Mouse (Mus musculus) heart, postnatal 4 days (tissue): ENCODE results near the gene Hivep3. TPM values are rescaled to one million over a fixed set of nuclear protein-coding genes. Genes with fewer than 3 reads are reported as not detected.
A peak's percentile ranks its signal among the peaks of the same experiment; 100 is the strongest.

ENCODE experiments used
- DNase-seq: peaks from one replicate; pipeline ENCODE4 v3.0.0; 2021
- total RNA-seq, 2 experiments: library from RNA; stranded (reverse); gene quantifications; 2 replicates each; pipeline ENCODE4 v1.2.3; 2021

Hivep3 gene
- total RNA-seq, 2 experiments from 2014 or later: 6.2 to 7.1 TPM

DNA sequence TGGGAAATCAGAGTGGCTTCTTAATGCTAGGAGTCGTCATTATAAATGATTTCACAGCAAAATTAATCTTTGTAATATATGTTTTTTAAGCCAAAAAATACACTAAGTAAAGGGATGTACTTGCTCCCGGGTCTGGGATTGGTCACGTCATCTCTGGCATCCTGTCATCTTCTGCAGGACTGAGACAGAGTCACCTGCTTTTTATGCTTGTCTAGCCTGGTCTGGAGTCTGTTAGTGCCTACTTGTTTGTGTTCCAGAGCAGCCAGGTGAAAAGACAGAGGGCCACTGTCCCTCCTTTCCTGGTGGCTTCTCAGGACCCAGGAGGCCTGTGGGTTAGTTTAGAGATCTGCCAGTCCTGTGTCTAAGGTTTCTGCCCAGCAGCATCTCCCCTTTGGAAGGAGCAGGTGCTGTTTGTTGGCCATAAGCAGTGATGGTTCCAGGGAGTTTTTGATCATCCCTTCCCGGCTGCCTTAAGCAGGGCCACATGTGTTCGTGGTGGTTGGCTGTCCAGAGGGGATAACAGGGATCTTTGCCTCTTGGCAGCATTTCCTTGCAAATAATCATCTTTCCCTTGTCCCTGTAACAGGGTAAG is 245.8 kb downstream of the Hivep3 start:
- DNase-seq: no peak

DNA sequence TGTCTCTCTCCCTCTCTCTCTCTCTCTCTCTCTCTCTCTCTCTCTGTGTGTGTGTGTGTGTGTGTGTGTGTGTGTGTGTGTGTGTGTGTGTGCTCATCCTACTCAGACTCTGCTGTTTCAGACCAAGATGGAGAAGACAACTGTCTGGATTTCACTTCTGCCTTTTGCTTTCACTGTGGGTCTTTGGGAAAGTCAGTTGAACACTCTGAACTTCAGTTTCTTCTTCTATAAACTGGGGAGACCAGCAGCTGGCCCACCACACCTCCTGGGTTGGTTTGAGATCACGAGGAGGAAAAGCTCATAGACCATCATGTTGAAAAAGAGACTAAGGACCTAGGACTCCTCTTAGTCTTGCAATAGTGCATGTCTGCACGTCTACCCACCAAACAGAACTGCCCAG is 246.3 kb downstream of the Hivep3 start:
- no peak for DNase-seq

DNA sequence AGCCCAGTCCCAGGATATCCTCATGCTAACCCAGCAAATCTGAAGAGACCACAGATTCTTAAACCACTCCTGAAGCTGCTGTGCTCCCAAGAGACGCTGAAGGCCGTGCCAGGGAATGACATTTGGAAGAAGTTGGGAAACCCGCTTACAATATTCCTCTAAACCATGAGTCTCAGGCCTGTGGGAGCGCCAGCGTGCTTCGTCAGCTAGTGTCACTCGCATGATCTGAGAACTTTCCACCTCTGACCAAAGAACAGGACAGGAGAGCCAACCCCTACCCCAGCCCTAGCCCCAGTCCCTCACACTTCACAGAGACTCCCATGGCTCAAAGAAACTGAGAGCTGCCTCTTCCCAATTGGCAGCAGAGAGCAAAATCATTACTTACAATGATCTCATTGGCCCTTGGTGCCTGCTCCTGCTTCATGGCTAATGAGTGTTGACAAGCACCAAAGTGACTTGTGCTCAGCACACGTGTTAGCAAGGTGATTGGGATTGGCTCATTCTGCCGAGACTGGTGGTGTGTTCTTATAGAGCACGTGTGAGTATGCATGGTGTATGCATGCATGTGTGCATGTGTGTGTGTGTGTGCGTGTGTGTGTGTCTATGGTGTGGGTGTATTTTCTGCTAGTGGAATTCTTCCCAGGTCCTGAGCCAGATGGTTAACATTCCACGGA is 247.6 kb downstream of the Hivep3 start:
- peak; percentile 23 for DNase-seq

DNA sequence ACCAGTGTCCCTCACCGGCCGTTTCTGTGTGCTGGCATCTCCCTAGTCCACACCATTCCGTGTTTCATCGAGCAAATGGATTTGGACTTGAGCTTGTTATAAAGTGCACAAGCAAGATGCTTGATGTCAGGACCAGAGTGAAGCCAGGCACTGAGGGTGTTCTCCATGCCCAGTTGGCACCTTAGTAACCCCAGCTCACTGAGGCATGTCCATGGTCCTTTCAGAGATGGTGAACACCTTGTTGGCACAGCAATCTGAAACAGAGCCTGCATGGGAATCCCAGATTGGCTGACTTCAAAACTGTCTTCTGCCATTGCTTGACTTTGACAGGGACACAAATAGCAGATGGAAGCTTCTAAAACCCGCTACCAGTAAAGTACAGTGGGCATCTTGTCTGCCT is 252.5 kb downstream of the Hivep3 start:
- DNase-seq: no peak

DNA sequence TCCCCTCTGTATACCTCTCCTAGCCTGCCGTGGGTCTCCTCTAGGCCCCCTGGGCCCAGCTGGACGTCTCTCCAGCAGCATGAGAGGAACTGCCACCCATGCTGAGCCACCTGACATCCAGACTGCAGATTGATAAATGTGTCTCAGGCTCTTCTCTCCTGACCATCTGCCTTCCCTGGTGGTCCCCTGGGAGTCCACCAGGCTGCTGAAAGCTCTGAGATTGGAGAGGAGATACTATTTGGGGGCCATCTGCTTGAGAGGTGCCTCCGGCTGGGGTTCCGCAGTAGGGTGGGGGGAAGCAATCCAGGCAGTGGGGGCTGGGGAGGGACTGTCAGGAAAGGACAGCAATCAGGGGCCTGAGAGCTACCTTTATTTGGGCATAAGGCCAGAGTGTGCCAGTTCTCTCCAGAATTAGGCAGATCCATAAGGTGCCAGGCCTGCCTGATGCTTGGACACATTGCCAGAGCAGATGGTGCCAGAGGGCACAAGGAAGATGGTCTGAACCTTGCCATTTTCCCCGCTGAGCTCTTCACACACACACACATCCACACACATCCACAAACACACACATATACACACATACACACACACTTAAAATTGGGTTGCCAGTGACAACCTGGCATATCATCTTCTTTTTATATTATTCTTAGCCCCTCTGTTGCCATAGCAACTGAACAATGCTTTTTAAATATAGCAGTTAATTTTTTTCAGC is 253.2 kb downstream of the Hivep3 start:
- DNase-seq: no peak

DNA sequence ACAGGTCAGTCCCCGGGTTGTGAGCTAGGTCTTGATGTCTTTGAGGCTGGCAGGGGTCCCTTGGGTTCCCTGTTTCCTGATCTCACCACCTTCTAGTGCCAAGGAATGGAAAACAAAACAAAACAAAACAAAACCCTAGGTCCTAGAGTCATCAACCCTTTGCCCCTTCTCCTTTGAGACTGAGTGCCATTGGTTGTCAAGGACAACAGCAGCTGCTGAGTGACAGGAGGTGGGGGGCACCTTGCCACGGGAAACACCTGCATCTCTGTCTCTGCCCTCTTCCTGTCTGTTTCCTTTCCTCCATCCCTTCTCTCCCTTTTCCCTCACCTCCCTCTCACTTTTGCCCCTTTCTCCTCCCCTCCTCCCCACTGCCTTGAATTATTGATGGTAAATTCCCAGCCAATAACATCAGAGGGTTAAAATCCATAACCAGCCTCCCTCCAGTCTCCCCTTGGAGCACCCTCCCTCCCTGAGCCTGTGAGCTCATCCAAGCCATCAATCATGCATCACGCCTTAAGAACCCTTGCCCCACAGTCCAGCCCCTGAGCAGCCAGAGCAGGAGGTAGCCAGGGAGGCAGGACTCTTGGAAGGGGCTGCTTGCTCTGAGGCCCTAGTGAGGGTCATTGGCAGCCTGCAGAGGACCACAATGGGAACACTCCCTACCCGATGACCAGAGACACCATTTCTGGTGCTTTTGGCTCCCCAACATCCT is 253.9 kb downstream of the Hivep3 start:
- no peak for DNase-seq

DNA sequence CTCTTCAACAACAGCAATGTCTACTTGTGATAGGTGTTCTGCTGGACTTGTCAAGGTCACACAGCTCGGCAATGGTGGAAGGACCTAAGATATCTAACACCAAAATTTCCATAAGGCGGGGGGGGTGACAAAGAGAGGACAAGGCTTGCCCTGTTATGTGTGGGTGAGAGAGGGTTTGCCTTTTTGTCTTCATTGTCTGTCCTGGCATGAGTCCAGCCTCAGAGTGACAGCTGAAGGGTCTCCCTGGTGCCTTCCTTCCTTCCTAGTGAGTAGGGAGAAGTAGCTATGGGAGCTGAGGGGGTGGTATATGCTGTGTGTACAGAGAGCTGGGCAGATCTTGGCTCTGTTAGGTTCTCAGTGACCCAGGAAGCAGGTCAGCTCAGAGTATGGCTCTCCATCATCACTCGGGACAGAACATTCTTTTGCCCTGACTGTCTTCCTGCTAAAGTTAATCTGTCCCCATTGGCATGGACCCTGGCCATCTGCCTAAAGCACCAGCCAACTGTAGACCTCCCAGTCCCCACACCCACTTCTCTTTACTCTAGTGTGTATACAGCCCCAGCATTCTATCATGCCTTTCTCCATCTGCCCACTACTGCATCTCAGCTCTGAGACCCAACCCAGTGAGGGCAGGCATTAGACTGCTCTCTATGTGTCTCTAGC is 255.6 kb downstream of the Hivep3 start:
- DNase-seq: no peak

DNA sequence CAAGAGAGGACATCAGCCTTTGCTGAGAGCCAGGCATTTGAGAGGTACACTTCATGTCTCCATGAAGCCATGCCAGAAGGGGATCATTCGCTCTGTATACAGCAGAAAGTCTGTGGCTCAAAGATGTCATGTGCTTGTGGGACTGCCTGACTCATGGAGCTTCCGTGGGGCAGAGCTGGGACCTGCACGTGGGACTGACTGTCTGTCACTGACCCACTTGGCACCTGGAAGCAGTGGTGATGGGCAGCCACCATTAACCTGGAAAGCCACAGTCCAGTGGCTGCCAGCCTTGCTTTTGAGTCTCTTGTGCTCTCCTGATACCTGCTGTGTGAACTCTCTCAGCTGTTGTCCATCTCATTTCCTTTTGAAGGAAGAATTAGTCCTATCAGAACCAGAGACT is 256.8 kb downstream of the Hivep3 start:
- DNase-seq: no peak

DNA sequence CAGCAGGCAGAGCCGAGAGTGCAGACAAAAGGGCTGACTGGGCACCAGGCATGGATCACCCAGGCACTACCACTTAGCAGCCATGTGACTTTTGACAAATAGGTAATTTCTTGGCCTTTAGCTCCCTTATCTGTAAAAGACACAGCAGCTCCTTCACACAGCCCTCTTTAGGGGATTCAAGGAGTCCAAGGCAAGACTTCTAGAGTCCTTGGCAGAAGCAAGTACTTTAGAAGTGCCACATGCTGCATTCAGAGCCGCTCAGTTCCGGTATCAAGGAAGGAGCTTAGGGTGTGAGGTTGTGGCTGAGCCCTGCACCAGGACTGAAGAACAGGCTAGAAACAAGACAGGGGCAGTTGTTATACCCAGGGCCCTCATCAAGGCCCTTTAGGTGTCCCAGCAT is 257.3 kb downstream of the Hivep3 start:
- no peak for DNase-seq

DNA sequence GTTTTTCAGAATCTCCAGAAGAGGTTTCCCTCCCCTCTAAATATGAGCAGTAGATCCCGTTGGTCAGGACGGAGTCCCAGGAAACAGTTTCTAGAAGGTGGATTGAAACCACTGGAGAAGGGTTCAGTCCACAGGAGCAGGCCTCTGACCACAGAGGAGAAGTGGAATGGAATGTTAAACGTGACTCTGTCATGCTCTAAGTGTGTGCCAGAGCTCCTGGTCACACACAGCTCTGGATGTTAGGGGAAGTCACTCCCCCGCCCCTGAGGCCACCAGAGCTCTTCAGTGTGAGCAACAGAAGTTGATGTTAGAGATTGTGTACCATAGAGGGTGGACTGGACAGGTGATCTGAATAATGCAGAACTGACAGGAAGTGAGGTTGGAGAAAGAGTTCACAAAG is 258.2 kb downstream of the Hivep3 start:
- DNase-seq: no peak

DNA sequence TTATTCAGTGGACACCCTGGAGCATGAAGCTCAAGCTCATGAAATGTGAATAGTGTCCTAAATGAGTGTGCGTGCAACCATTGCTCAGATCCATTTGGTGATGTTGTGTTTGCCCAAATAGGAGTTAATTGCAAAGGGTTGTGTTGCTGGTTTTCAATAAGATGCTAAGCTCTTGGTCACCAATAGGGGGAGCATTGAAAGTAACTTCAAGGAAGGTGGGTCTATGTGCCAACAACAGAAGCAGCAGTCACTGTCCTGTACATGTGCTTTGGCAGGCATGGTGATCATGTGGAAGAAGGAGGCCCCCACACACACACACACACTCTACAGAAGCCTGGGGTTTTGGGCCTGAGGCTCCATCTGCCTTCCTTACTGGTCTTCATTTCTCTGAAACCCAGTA is 262.8 kb downstream of the Hivep3 start:
- DNase-seq: no peak

DNA sequence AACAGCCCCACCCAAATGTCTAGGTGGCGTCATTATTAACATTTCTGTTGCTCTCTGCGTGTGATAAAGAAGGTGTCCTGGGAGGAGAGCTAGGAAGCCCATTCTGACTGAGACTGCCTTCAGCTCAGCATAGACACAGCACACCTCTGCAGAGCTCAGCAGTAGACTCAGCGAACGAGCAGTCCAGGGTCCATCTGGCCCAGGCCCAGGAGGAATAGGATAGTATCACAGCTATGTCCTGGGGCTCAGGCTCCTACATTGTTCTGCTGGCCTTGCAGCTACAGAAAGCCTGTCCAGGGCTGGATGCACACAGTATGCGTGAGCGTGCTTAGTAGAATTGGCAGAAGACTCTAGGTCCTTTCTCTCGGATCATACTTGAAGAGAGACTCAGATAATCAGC is 263.8 kb downstream of the Hivep3 start:
- DNase-seq: no peak

DNA sequence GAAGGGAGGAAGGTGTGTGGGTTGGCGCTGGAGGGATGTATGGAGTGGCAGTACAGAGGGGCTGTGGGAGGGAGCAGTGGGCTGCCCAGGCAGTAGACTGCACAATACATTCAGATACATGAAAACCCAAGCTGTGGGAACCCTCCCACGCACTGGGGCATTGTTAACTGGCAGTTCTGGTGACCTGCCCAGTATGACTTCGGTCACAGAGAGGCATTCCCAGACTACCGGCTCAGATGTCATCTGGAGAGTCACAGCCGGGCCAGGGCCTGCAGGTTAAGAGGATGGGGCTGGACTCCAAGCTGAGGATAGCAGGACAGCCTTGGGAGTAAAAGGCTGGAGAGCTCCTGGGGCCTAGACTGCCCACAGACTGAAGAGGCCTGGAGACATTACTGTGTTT is 265.3 kb downstream of the Hivep3 start:
- DNase-seq: no peak

DNA sequence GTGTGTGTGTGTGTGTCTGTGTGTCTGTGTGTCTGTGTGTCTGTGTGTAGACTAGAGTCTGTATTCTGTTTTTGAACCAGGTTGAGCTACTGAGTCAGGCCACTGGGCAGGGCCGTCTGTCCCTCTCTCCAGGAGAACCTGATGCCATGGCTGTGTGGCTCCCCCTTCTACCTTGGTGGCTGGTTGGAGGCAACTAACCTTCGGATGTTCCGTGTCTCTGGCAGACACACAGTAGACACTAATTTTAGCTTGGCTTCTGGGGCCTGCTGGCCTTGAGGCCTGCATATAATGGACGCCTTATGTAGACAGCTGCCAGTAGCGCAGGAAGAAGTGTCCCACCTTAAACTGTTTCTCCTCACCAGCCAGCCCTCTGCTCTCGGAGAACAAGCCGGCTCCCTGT is 267.3 kb downstream of the Hivep3 start:
- DNase-seq: no peak

DNA sequence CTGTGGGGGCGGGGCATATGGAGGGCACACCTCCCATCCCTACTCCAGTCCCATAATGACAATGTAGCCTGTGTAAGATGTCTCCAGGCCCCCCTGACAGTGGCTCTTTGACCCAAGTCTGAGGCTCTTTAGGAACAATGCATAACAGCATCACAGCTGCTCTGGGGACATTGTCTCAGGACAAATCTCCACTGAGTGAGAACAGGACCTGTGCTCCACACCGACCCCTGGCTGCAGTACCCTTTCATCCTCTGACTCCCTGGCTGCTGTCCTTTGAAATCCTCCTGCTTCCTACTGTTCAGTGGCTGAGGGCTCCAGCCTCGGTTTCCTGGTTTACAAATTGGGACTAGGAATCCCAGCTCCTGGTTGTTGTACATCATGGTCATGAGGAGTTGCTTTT is 269.4 kb downstream of the Hivep3 start:
- DNase-seq: no peak

DNA sequence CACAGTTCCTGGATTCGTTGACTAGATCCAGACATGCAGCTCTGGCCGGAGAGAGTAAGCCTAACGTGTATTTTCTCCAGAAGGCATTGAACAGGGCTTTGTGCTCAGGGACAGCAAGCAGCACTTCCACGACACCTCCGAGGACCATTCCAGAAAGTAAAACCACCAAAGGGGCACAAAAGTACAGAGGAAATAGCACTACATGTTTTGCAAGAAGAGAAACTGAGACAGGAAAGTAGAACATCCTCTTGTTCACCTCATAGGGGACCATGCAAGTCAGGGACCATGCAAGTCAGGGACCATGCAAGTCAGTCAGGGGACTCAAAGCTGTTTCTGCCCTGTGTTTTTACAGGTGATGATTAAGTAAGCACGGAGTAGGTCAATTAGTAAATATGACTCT is 272.5 kb downstream of the Hivep3 start:
- no peak for DNase-seq

DNA sequence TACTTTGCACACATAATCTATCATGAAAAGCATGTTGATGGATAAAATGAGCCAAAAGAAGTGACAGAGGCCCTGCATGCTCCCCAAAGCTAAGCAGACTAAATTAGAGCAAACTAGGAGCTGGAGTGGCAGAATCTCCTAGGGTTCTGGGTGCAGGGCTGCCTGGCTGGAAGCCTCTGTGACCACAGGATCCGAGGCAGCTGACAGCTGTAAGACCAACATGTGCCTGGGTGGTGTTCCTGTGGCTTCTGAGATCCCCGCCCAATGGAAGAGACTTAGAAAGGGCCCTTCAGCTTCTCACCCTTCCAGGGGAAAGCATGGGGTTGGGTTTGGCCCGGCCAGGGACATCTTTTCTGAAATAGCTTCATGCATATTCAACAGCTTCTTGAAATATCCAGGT is 274.3 kb downstream of the Hivep3 start:
- DNase-seq: no peak

DNA sequence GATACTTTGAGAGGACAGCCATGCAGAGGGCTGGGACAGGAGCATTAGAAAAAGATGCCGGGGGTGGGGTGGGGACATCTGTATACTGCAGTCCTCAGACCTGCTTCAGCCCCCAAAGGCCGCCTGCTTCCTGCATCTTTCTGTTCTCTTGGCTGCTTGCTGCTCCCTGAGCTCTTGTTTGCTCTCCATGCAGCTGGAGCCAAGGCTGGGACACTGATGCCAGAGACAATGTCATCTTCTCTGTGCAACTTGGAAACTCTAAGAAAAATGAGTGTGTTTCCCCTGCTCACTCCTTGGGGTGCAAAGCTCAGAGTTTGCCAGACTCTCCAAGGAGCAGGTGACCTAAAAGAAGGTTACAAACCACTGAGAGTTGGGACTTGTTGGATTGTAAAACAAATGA is 275.6 kb downstream of the Hivep3 start:
- peak; percentile 32 for DNase-seq

DNA sequence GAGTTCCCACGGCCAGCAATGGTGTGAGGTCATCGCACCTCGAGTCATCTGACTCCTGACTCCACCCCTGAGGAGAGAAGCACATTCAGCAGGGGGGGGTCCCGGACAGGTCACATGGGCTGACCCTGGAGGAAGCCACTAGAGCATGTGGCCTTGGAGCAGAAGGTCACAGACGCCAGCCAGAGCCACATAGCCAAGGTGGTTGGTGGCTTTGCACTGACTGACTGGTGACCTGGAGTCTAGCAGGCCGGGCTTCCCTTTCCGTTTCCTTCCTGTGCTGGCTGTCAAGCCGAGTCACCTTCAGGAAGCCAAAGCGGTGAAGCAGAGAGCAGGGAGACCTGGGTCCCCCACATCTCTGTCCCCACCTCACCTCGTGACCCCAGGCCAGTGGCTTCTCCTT is 278.2 kb downstream of the Hivep3 start:
- DNase-seq: no peak

DNA sequence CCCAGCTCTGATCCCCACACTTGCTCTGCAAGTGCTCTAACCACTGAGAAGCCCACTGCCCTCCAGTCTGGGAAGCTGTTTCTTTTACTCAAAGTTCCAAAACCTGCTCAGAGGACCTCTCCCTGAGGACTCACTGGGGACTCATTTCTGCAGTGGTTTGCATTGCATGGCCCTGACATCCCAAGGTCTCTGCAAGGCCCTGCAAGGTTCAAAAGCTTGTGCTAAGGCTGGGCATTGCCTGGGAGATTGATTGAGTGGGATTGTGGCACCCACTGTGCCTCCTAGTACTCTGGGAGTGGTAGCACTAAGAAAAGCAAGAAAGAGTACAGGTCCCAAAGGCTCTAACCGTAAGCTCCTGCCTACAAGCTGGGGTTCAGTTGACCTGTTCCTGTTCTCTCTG is 279.3 kb downstream of the Hivep3 start:
- DNase-seq: no peak

DNA sequence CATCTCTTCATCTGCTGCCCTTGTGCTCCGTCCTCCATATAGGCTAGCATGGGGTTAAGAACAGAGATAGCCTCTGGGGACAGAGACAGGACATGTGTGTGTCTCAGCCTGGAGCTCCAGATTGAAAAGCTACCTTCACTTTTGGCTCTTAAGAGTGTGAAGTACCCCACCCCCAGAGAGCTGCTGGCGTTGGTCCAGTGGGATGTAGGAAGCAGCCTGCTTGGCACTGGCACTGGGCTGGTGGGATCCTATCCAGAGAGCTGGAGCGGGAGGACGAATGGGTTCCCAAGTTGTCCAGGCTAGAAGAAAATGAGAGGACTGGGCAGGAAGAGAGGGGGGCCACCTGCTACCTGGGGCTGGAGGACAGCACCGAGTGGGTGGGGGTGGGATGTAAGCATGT is 284.8 kb downstream of the Hivep3 start:
- peak; percentile 42 for DNase-seq

DNA sequence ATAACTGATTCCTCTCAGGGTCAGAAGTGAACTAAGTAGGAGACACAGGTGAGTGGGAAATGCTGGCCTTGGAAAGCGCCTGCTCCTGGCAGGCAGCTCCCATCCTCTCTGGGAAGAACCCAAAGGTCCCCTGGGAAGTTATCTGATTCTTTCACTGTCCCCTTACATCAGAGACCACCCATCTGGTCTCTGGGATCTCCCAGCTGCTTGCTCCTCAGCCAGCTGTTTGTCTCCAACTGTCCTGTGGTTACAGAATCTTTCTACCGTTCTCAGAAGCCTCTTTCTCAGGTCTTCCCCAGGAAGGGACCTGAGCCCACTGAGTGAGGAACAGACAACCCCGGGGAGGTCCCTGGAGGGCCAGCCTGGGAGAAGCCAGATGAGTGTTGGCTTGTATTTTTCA is 288.8 kb downstream of the Hivep3 start:
- no peak for DNase-seq
